ENCODE assay signal across 8 mouse cellular contexts in genomic region chr11:120169208-120169992, GRCm38 (mm10). TPM values are rescaled to one million over a fixed set of nuclear protein-coding genes. Genes with fewer than 3 reads are reported as not detected.
DNase-seq lines count a peak whose midpoint lies in the region; ATAC-seq lines count a peak whose summit lies in the region.

No protein-coding gene starts in this region.

- 25% methylated on average over 21 of the region's 21 CpGs for WGBS in limb, embryonic 15.5 days
- WGBS in midbrain, embryonic 15.5 days, result 22% methylated on average over 20 of the region's 21 CpGs

- peak; percentile 51 to 60 for DNase-seq in right cerebral cortex, adult 2 months (ENCODE audit: low spot score in 2 of 2)
- DNase-seq in right cerebral cortex, postnatal 36 days (ENCODE audit: low spot score in 2 of 2), result no peak
- DNase-seq in embryo, embryonic 10.5 days (ENCODE audit: low spot score), result peak; percentile 89
- peak; percentile 80 to 87 for DNase-seq in heart, adult 18-20 months
- DNase-seq in kidney, adult 11 months, result peak; percentile 57
- DNase-seq in thymus, postnatal 36 days, result peak; percentile 67 to 69

- no peak for ATAC-seq in limb, embryonic 15.5 days (ENCODE audit: insufficient number of reproducible peaks, low FRiP score, low TSS enrichment, low read depth)
- ATAC-seq in midbrain, embryonic 15.5 days (replicated peaks), result peak; percentile 86

- H3K9me3 ChIP-seq in limb, embryonic 15.5 days, result no peaks in the 10 kb centered on the region
- H3K9me3 ChIP-seq in midbrain, embryonic 15.5 days, result no peaks in the 10 kb centered on the region

- H3K9ac ChIP-seq in limb, embryonic 15.5 days, result no peak overlapping the region; the same call in 1 of the 2 replicates
- H3K9ac ChIP-seq in midbrain, embryonic 15.5 days, result peak overlapping the region; percentile 22; the same call in 1 of the 2 replicates

- peaks cover 31% of the 10 kb centered on the region for H3K4me1 ChIP-seq in limb, embryonic 15.5 days
- peaks cover 18% of the 10 kb centered on the region for H3K4me1 ChIP-seq in midbrain, embryonic 15.5 days

- H3K4me3 ChIP-seq in limb, embryonic 15.5 days, result 0 out of 2 replicates have a peak overlapping the region, but pooled peaks have one; percentile 5
- H3K4me3 ChIP-seq in midbrain, embryonic 15.5 days, result peak overlapping the region; percentile 19

- peak overlapping the region; percentile 34 for H3K4me2 ChIP-seq in limb, embryonic 15.5 days
- peak overlapping the region; percentile 50 for H3K4me2 ChIP-seq in midbrain, embryonic 15.5 days

- H3K36me3 ChIP-seq in limb, embryonic 15.5 days, result no peaks in the 10 kb centered on the region
- H3K36me3 ChIP-seq in midbrain, embryonic 15.5 days (replicated peaks), result no peaks in the 10 kb centered on the region

- peaks cover 6% of the 10 kb centered on the region; the same call in 1 of the 2 replicates for H3K27me3 ChIP-seq in limb, embryonic 15.5 days
- no peaks in the 10 kb centered on the region for H3K27me3 ChIP-seq in midbrain, embryonic 15.5 days (replicated peaks)

- no peak overlapping the region for H3K27ac ChIP-seq in limb, embryonic 15.5 days
- 0 out of 2 replicates have a peak overlapping the region, but pooled peaks have one; percentile 42 for H3K27ac ChIP-seq in midbrain, embryonic 15.5 days

RNA-seq across cellular contexts. Expression of gene Slc38a10, which starts 18.3 kb away (rescaled TPM):
- total RNA-seq in heart, adult 18-20 months (2021), result 10 to 100 TPM; 89.2 to 93.9 TPM
- 96.1 and 101 TPM in 2 replicates for polyA plus RNA-seq in limb, embryonic 15.5 days (2015; fragmentation: Nextera tagmentation; extraction: Ambion mirVana)
- polyA plus RNA-seq in midbrain, embryonic 15.5 days (2015; fragmentation: Nextera tagmentation; extraction: Ambion mirVana), result 116 and 125 TPM in 2 replicates

Comparison
In these comparisons a context has a peak if more than half of its experiments do, and no peak if none do; other contexts are left out.
1. DNase-seq: peak in right cerebral cortex, adult 2 months (2 of 2), embryo, embryonic 10.5 days (single experiment), heart, adult 18-20 months (2 of 2), kidney, adult 11 months (single experiment) and thymus, postnatal 36 days (2 of 2); none in right cerebral cortex, postnatal 36 days (0 of 2).